Comparison of ENCODE assay signal across 8 mouse cellular contexts in genomic region chr5:47985198-47985631, GRCm38 (mm10). TPM values are rescaled to one million over a fixed set of nuclear protein-coding genes. Genes with fewer than 3 reads are reported as not detected.
DNase-seq lines count a peak whose midpoint lies in the region; ATAC-seq and TF ChIP-seq lines count a peak whose summit lies in the region.

No protein-coding gene starts in this region.

- H3K27ac ChIP-seq in embryonic facial prominence, embryonic 11.5 days (replicated peaks; ENCODE audit: low read depth, low read length), result no peak overlapping the region
- H3K27ac ChIP-seq in hindbrain, embryonic 11.5 days (ENCODE audit: low read depth, low read length), result no peak overlapping the region
- H3K27ac ChIP-seq in limb, embryonic 12.5 days, result no peak overlapping the region

- ATAC-seq in megakaryocyte, adult 5-6 weeks (ENCODE audit: poor library complexity, severe bottlenecking), result no peak
- peak; percentile 50 for ATAC-seq in embryonic facial prominence, embryonic 11.5 days (replicated peaks; ENCODE audit: insufficient number of reproducible peaks, low FRiP score, low TSS enrichment, low read depth)
- ATAC-seq in hindbrain, embryonic 11.5 days (ENCODE audit: low FRiP score), result peak; percentile 6; the same call in 1 of the 2 replicates
- ATAC-seq in limb, embryonic 12.5 days (ENCODE audit: insufficient number of reproducible peaks, insufficient read depth, low FRiP score, low TSS enrichment, low read depth), result peak; percentile 29; the same call in 1 of the 2 replicates
- ATAC-seq in megakaryocyte progenitor cell, adult 5-6 weeks (replicated peaks; ENCODE audit: poor library complexity), result no peak

- no peaks in the 10 kb centered on the region for H3K79me2 ChIP-seq in myocyte (ENCODE audit: control insufficient read depth, insufficient read depth)

- H3K36me3 ChIP-seq in megakaryocyte, embryonic 14.5 days (replicated peaks; ENCODE audit: low read length), result no peaks in the 10 kb centered on the region
- H3K36me3 ChIP-seq in embryonic facial prominence, embryonic 11.5 days (replicated peaks; ENCODE audit: control insufficient read depth, insufficient read depth, low read depth, low read length), result no peaks in the 10 kb centered on the region
- no peaks in the 10 kb centered on the region for H3K36me3 ChIP-seq in hindbrain, embryonic 11.5 days (ENCODE audit: control insufficient read depth, insufficient read depth, low read length)
- H3K36me3 ChIP-seq in limb, embryonic 12.5 days, result no peaks in the 10 kb centered on the region
- H3K36me3 ChIP-seq in myocyte (ENCODE audit: control insufficient read depth, insufficient read depth), result no peaks in the 10 kb centered on the region

- H3K4me1 ChIP-seq in megakaryocyte, embryonic 14.5 days, result peaks cover 40% of the 10 kb centered on the region
- no peaks in the 10 kb centered on the region for H3K4me1 ChIP-seq in embryonic facial prominence, embryonic 11.5 days (ENCODE audit: control insufficient read depth, insufficient read depth, low read length)
- peaks cover 2% of the 10 kb centered on the region for H3K4me1 ChIP-seq in hindbrain, embryonic 11.5 days (replicated peaks; ENCODE audit: control insufficient read depth, insufficient read depth, low read length)
- peaks cover 34% of the 10 kb centered on the region for H3K4me1 ChIP-seq in limb, embryonic 12.5 days (replicated peaks)

- H3K27me3 ChIP-seq in megakaryocyte, embryonic 14.5 days (replicated peaks), result peaks cover 42% of the 10 kb centered on the region
- no peaks in the 10 kb centered on the region; the same call in 1 of the 2 replicates for H3K27me3 ChIP-seq in embryonic facial prominence, embryonic 11.5 days (ENCODE audit: control insufficient read depth, insufficient read depth, low read length)
- peaks cover 3% of the 10 kb centered on the region; the same call in 1 of the 2 replicates for H3K27me3 ChIP-seq in hindbrain, embryonic 11.5 days (ENCODE audit: control insufficient read depth, insufficient read depth, low read length)
- peaks cover 39% of the 10 kb centered on the region for H3K27me3 ChIP-seq in limb, embryonic 12.5 days
- H3K27me3 ChIP-seq in myocyte (ENCODE audit: control insufficient read depth, insufficient read depth, insufficient read length), result no peaks in the 10 kb centered on the region

- peak overlapping the region; percentile 75 for H3K9ac ChIP-seq in embryonic facial prominence, embryonic 11.5 days (replicated peaks; ENCODE audit: low read length)
- H3K9ac ChIP-seq in hindbrain, embryonic 11.5 days (ENCODE audit: low read depth, low read length), result peak overlapping the region; percentile 59
- peak overlapping the region; percentile 71 for H3K9ac ChIP-seq in limb, embryonic 12.5 days (replicated peaks)

- DNase-seq in embryonic facial prominence, embryonic 11.5 days (ENCODE audit: low spot score), result peak; percentile 55
- peak; percentile 61 for DNase-seq in hindbrain, embryonic 11.5 days (ENCODE audit: low spot score)
- no peak for DNase-seq in spleen, adult 12 weeks (ENCODE audit: low spot score)

- TF ChIP-seq POLR2A in myocyte (IDR thresholded peaks at IDR 0.05; ENCODE audit: insufficient read length, low read depth), result no peak

- WGBS in embryonic facial prominence, embryonic 11.5 days, result 0% methylated on average over 13 of the region's 13 CpGs
- under 1% methylated on average over 13 of the region's 13 CpGs for WGBS in hindbrain, embryonic 11.5 days
- WGBS in limb, embryonic 12.5 days, result under 1% methylated on average over 13 of the region's 13 CpGs

- H3ac ChIP-seq in myocyte (ENCODE audit: control insufficient read depth, insufficient read length), result no peak overlapping the region

- no peaks in the 10 kb centered on the region for H3K9me3 ChIP-seq in megakaryocyte, embryonic 14.5 days
- H3K9me3 ChIP-seq in embryonic facial prominence, embryonic 11.5 days (replicated peaks; ENCODE audit: control insufficient read depth, low read length), result no peaks in the 10 kb centered on the region
- no peaks in the 10 kb centered on the region for H3K9me3 ChIP-seq in hindbrain, embryonic 11.5 days (ENCODE audit: control insufficient read depth, low read length)
- no peaks in the 10 kb centered on the region for H3K9me3 ChIP-seq in limb, embryonic 12.5 days

- H3K4me3 ChIP-seq in megakaryocyte, embryonic 14.5 days (replicated peaks), result peak overlapping the region; percentile 93
- H3K4me3 ChIP-seq in embryonic facial prominence, embryonic 11.5 days (ENCODE audit: low read depth, low read length), result peak overlapping the region; percentile 66
- peak overlapping the region; percentile 55 for H3K4me3 ChIP-seq in hindbrain, embryonic 11.5 days (ENCODE audit: low read depth, low read length)
- H3K4me3 ChIP-seq in limb, embryonic 12.5 days (replicated peaks), result peak overlapping the region; percentile 64
- H3K4me3 ChIP-seq in myocyte, result peak overlapping the region; percentile 67

- peak overlapping the region; percentile 96 for H3K4me2 ChIP-seq in embryonic facial prominence, embryonic 11.5 days (ENCODE audit: low read depth, low read length)
- H3K4me2 ChIP-seq in hindbrain, embryonic 11.5 days (replicated peaks; ENCODE audit: low read depth, low read length), result peak overlapping the region; percentile 96
- peak overlapping the region; percentile 97 for H3K4me2 ChIP-seq in limb, embryonic 12.5 days
- peak overlapping the region; percentile 90 for H3K4me2 ChIP-seq in myocyte (ENCODE audit: low read depth)

TF ChIP-seq in myocyte, 11 proteins besides CTCF, POLR2A, EP300 and RAD21:
- TF ChIP-seq USF1 (IDR thresholded peaks at IDR 0.05; ENCODE audit: low read depth) (no peak), MYOG (IDR thresholded peaks at IDR 0.05; ENCODE audit: control insufficient read depth in 1 of 3, insufficient read depth in 1 of 3, insufficient read length in 2 of 3, low read depth in 2 of 3) (no peak), E2F4 (IDR thresholded peaks at IDR 0.05; ENCODE audit: insufficient read depth) (no peak), REST (IDR thresholded peaks at IDR 0.05; ENCODE audit: insufficient read depth, insufficient read length) (no peak), POLR2AphosphoS2 (IDR thresholded peaks at IDR 0.05; ENCODE audit: insufficient read length, low read depth) (no peak), SRF (IDR thresholded peaks at IDR 0.05; ENCODE audit: control insufficient read depth, insufficient read length, low read depth) (no peak), MAX (IDR thresholded peaks at IDR 0.05; ENCODE audit: low read depth) (no peak), TCF12 (IDR thresholded peaks at IDR 0.05; ENCODE audit: insufficient read depth, poor library complexity, severe bottlenecking) (no peak), MYOD1 (IDR thresholded peaks at IDR 0.05; ENCODE audit: control insufficient read depth in 1 of 3, insufficient read length in 2 of 3, low read depth in 2 of 3) (no peak), TCF3 (IDR thresholded peaks at IDR 0.05; ENCODE audit: insufficient read length, low read depth) (no peak), CEBPB (IDR thresholded peaks at IDR 0.05; ENCODE audit: insufficient read depth, poor library complexity, severe bottlenecking) (no peak)

RNA-seq across cellular contexts. Expression of gene Slit2, which starts 2.3 kb away (rescaled TPM):
- 0.02 TPM in 1 of 2 replicates, not detected in the other for polyA plus RNA-seq in megakaryocyte, embryonic 14.5 days (2012; ENCODE audit: insufficient read depth, low replicate concordance)
- not detected in 2 replicates for total RNA-seq in megakaryocyte, adult 5-6 weeks (2015)
- total RNA-seq in megakaryocyte, adult 5-6 weeks (2017), result under 0.01 TPM in 1 of 2 replicates, not detected in the other
- 19.4 and 23.8 TPM in 2 replicates for polyA plus RNA-seq in embryonic facial prominence, embryonic 11.5 days (2014; fragmentation: Nextera tagmentation; extraction: Ambion mirVana)
- polyA plus RNA-seq in hindbrain, embryonic 11.5 days (2014; fragmentation: Nextera tagmentation; extraction: Ambion mirVana), result 39.3 and 61.2 TPM in 2 replicates
- polyA plus RNA-seq in limb, embryonic 12.5 days (2016; fragmentation: Nextera tagmentation; extraction: Ambion mirVana), result 29.4 and 33.0 TPM in 2 replicates
- polyA plus RNA-seq in myocyte (2012; fragmentation: generic; extraction: Trizol), result 4.8 TPM
- total RNA-seq in megakaryocyte progenitor cell, adult 5-6 weeks (2015), result not detected in 2 replicates
- total RNA-seq in megakaryocyte progenitor cell, adult 5-6 weeks (2017), result not detected in 2 replicates

Comparison
In these comparisons a context has a peak if more than half of its experiments do, and no peak if none do; other contexts are left out.
1. ATAC-seq: peak in embryonic facial prominence, embryonic 11.5 days (single experiment), hindbrain, embryonic 11.5 days (single experiment) and limb, embryonic 12.5 days (single experiment); none in megakaryocyte, adult 5-6 weeks (single experiment) and megakaryocyte progenitor cell, adult 5-6 weeks (single experiment).
2. Peak in every context shown above with its lines, with median percentiles within 50 percentile points of each other: H3K4me3 ChIP-seq, H3K4me2 ChIP-seq and H3K9ac ChIP-seq.